Mouse (Mus musculus): ENCODE data around the gene Cacna1c.

- TF ChIP-seq POLR2A (IDR thresholded peaks at IDR 0.05; ENCODE audit: insufficient read depth, low read length): no peak
- TF ChIP-seq CTCF (IDR thresholded peaks at IDR 0.05; ENCODE audit: low read depth, low read length): no peak
- no peak for TF ChIP-seq EP300 (IDR thresholded peaks at IDR 0.05; ENCODE audit: insufficient read depth, low read depth, low read length)
Observed at GRCm38 (mm10) chr6:118731937-118732336, 464.3 kb downstream of the Cacna1c start.

Data from ES-Bruce4 (cell line).